Mouse (Mus musculus): ENCODE results near the gene Rab4b.

Gene Rab4b

GRCm38 (mm10) chr7:27159256-27159655 lies 19.4 kb downstream of the Rab4b start:
- DNase-seq (ENCODE audit: low spot score): no peak

GRCm38 (mm10) chr7:27158171-27158570 lies 20.5 kb downstream of the Rab4b start:
- no peak for DNase-seq (ENCODE audit: low spot score)

- DNase-seq (ENCODE audit: low spot score): no peak
Measured at GRCm38 (mm10) chr7:27156005-27156404, 22.7 kb downstream of the Rab4b start.

- no peak for DNase-seq (ENCODE audit: low spot score)
Measured at GRCm38 (mm10) chr7:27153205-27153764, 25.4 kb downstream of the Rab4b start, which contains the start of gene Cyp2t4. Gene Cyp2t4 (plus strand): TSS chr7:27153714.

GRCm38 (mm10) chr7:27136410-27136996 lies 42.2 kb downstream of the Rab4b start:
- DNase-seq (ENCODE audit: low spot score): no peak

GRCm38 (mm10) chr7:27133757-27134156 lies 44.9 kb downstream of the Rab4b start:
- no peak for DNase-seq (ENCODE audit: low spot score)

GRCm38 (mm10) chr7:27133156-27133555 lies 45.5 kb downstream of the Rab4b start:
- DNase-seq (ENCODE audit: low spot score): no peak

GRCm38 (mm10) chr7:27132588-27132987 lies 46.1 kb downstream of the Rab4b start:
- no peak for DNase-seq (ENCODE audit: low spot score)

- DNase-seq (ENCODE audit: low spot score): no peak
Measured at GRCm38 (mm10) chr7:27131387-27131786, 47.3 kb downstream of the Rab4b start.

- DNase-seq (ENCODE audit: low spot score): no peak
Measured at GRCm38 (mm10) chr7:27130521-27131370, 48.0 kb downstream of the Rab4b start.

GRCm38 (mm10) chr7:27129811-27130210 lies 48.9 kb downstream of the Rab4b start:
- no peak for DNase-seq (ENCODE audit: low spot score)

GRCm38 (mm10) chr7:27128946-27129345 lies 49.8 kb downstream of the Rab4b start:
- no peak for DNase-seq (ENCODE audit: low spot score)

GRCm38 (mm10) chr7:27128162-27128561 lies 50.5 kb downstream of the Rab4b start:
- no peak for DNase-seq (ENCODE audit: low spot score)

- no peak for DNase-seq (ENCODE audit: low spot score)
Measured at GRCm38 (mm10) chr7:27124969-27125368, 53.7 kb downstream of the Rab4b start.

- no peak for DNase-seq (ENCODE audit: low spot score)
Measured at GRCm38 (mm10) chr7:27124305-27124832, 54.3 kb downstream of the Rab4b start.

- DNase-seq (ENCODE audit: low spot score): no peak
Measured at GRCm38 (mm10) chr7:27119676-27120075, 59.0 kb downstream of the Rab4b start, which contains the start of gene Cyp2f2. Gene Cyp2f2 (plus strand): TSS chr7:27119909.
